Mouse (Mus musculus) limb, embryonic 12.5 days (tissue): ENCODE results near the gene Bmp2k. TPM values are rescaled to one million over a fixed set of nuclear protein-coding genes. Genes with fewer than 3 reads are reported as not detected.
"Not testable (repeated sequence)": the region's sequence is repeated elsewhere in the genome, so short reads cannot be mapped to it uniquely, and the experiment has no call there.

Experiments used
- ATAC-seq: fragments of 200-750 bp; cut with Nextera tagmentation; 2 replicates; pipeline ENCODE4 v1.8.0; 2017; ENCODE audit warnings: low read depth, moderate TSS enrichment; ENCODE audit not compliant: insufficient number of reproducible peaks, insufficient read depth, low FRiP score, low TSS enrichment
- H3K27ac ChIP-seq: fragments of 300-500 bp; sonication (generic); 2 replicates; pipeline ENCODE4 v1.5.1; 2016; ENCODE audit warnings: mild to moderate bottlenecking, moderate library complexity
- H3K27me3 ChIP-seq: fragments of 300-500 bp; sonication (generic); 2 replicates; pipeline ENCODE4 v1.6.1; 2016; ENCODE audit warnings: mild to moderate bottlenecking, moderate library complexity
- H3K36me3 ChIP-seq: fragments of 300-500 bp; sonication (generic); 2 replicates; pipeline ENCODE4 v1.6.1; 2016; ENCODE audit warnings: mild to moderate bottlenecking, moderate library complexity
- H3K4me1 ChIP-seq: fragments of 300-500 bp; sonication (generic); replicated peaks from 2 replicates; pipeline ENCODE4 v1.6.1; 2016
- H3K4me2 ChIP-seq: fragments of 300-500 bp; sonication (generic); 2 replicates; pipeline ENCODE4 v1.6.1; 2016; ENCODE audit warnings: mild to moderate bottlenecking, moderate library complexity
- H3K4me3 ChIP-seq: fragments of 300-500 bp; sonication (generic); replicated peaks from 2 replicates; pipeline ENCODE4 v1.5.1; 2016; ENCODE audit warnings: mild to moderate bottlenecking
- H3K9ac ChIP-seq: fragments of 300-500 bp; sonication (generic); replicated peaks from 2 replicates; pipeline ENCODE4 v1.6.1; 2016; ENCODE audit warnings: mild to moderate bottlenecking, moderate library complexity
- H3K9me3 ChIP-seq: fragments of 300-500 bp; sonication (generic); 2 replicates; pipeline ENCODE4 v1.6.1; 2016; ENCODE audit warnings: mild to moderate bottlenecking, moderate library complexity
- WGBS: fragments of 180-500 bp; shearing (Covaris S2); methylation state at CpG from one replicate; pipeline ENCODE4 v1.1.7; 2016; 5-methylcytosine and 5-hydroxymethylcytosine counted together
- polyA plus RNA-seq: library from polyadenylated mRNA; unstranded; fragments of >200 nt; fragmentation: Nextera tagmentation; extraction: Ambion mirVana; gene quantifications from 2 replicates; pipeline ENCODE4 v1.2.1, GENCODE M21; 2016

Gene Bmp2k
- polyA plus RNA-seq, 1 experiment from 2014 or later: 8.5 TPM

GRCm38 (mm10) chr5:97004178-97005030, 6.9 kb downstream of the Bmp2k start:
- H3K27me3 ChIP-seq: no peaks in the 10 kb centered on the region
- H3K4me1 ChIP-seq: peaks cover 7% of the 10 kb centered on the region; the same call in 1 of the 2 replicates
- no peaks in the 10 kb centered on the region for H3K36me3 ChIP-seq
- no peak; the same call in 1 of the 2 replicates for ATAC-seq
- WGBS: 80% methylated on average over 23 of the region's 23 CpGs
- H3K4me2 ChIP-seq: no peak overlapping the region
- no peaks in the 10 kb centered on the region for H3K9me3 ChIP-seq
- H3K27ac ChIP-seq: no peak overlapping the region
- no peak overlapping the region for H3K4me3 ChIP-seq
- no peak overlapping the region for H3K9ac ChIP-seq

- H3K27me3 ChIP-seq: no peaks in the 10 kb centered on the region
- no peak overlapping the region for H3K9ac ChIP-seq
- WGBS: 89% methylated on average over 2 of the region's 2 CpGs
- H3K4me2 ChIP-seq: no peak overlapping the region
- no peaks in the 10 kb centered on the region for H3K36me3 ChIP-seq
- no peak overlapping the region for H3K27ac ChIP-seq
- peaks cover 7% of the 10 kb centered on the region; the same call in 1 of the 2 replicates for H3K4me1 ChIP-seq
- H3K4me3 ChIP-seq: no peak overlapping the region
- no peaks in the 10 kb centered on the region for H3K9me3 ChIP-seq
- no peak for ATAC-seq
Measured at GRCm38 (mm10) chr5:97005891-97006290, 8.4 kb downstream of the Bmp2k start.

- WGBS: 93% methylated on average over 3 of the region's 3 CpGs
- Histone ChIP-seq H3K4me1 (peaks cover 7% of the 10 kb centered on the region; the same call in 1 of the 2 replicates), H3K36me3 (no peaks in the 10 kb centered on the region), H3K4me3 (no peak overlapping the region), H3K9ac (no peak overlapping the region), H3K27ac (no peak overlapping the region), H3K27me3 (no peaks in the 10 kb centered on the region), H3K4me2 (no peak overlapping the region), H3K9me3 (no peaks in the 10 kb centered on the region)
- no peak for ATAC-seq
Measured at GRCm38 (mm10) chr5:97006929-97007328, 9.4 kb downstream of the Bmp2k start.

- H3K27ac ChIP-seq: no peak overlapping the region
- H3K4me1 ChIP-seq: peaks cover 7% of the 10 kb centered on the region; the same call in 1 of the 2 replicates
- no peak overlapping the region for H3K4me2 ChIP-seq
- H3K36me3 ChIP-seq: no peaks in the 10 kb centered on the region
- WGBS: 87% methylated on average over 3 of the region's 3 CpGs
- ATAC-seq: no peak
- H3K9me3 ChIP-seq: no peaks in the 10 kb centered on the region
- H3K4me3 ChIP-seq: no peak overlapping the region
- no peaks in the 10 kb centered on the region for H3K27me3 ChIP-seq
- no peak overlapping the region for H3K9ac ChIP-seq
Measured at GRCm38 (mm10) chr5:97007496-97007895, 10.0 kb downstream of the Bmp2k start.

GRCm38 (mm10) chr5:97009140-97009539, 11.7 kb downstream of the Bmp2k start:
- H3K36me3 ChIP-seq, ATAC-seq, H3K27me3 ChIP-seq, H3K9ac ChIP-seq, H3K9me3 ChIP-seq, H3K27ac ChIP-seq, H3K4me3 ChIP-seq, H3K4me2 ChIP-seq, H3K4me1 ChIP-seq: not testable (repeated sequence)
- WGBS: 95% methylated on average over 10 of the region's 10 CpGs

- H3K4me1 ChIP-seq: no peaks in the 10 kb centered on the region
- H3K27me3 ChIP-seq: no peaks in the 10 kb centered on the region
- no peak overlapping the region for H3K4me3 ChIP-seq
- WGBS: 89% methylated on average over 11 of the region's 11 CpGs
- no peak for ATAC-seq
- no peaks in the 10 kb centered on the region for H3K9me3 ChIP-seq
- no peak overlapping the region for H3K27ac ChIP-seq
- H3K36me3 ChIP-seq: no peaks in the 10 kb centered on the region
- H3K9ac ChIP-seq: no peak overlapping the region
- H3K4me2 ChIP-seq: no peak overlapping the region
Measured at GRCm38 (mm10) chr5:97009601-97010335, 12.3 kb downstream of the Bmp2k start.

GRCm38 (mm10) chr5:97015781-97016508, 18.5 kb downstream of the Bmp2k start:
- H3K9ac ChIP-seq: no peak overlapping the region
- WGBS: 85% methylated on average over 11 of the region's 11 CpGs
- no peak overlapping the region for H3K27ac ChIP-seq
- no peaks in the 10 kb centered on the region for H3K36me3 ChIP-seq
- H3K27me3 ChIP-seq: no peaks in the 10 kb centered on the region
- no peaks in the 10 kb centered on the region for H3K9me3 ChIP-seq
- H3K4me2 ChIP-seq: no peak overlapping the region
- no peak overlapping the region for H3K4me3 ChIP-seq
- ATAC-seq: no peak
- no peaks in the 10 kb centered on the region for H3K4me1 ChIP-seq

- H3K4me3 ChIP-seq: no peak overlapping the region
- H3K36me3 ChIP-seq: no peaks in the 10 kb centered on the region
- H3K4me2 ChIP-seq: no peak overlapping the region
- ATAC-seq: no peak
- H3K27me3 ChIP-seq: no peaks in the 10 kb centered on the region
- H3K9ac ChIP-seq: no peak overlapping the region
- 93% methylated on average over 9 of the region's 9 CpGs for WGBS
- peaks cover under 1% of the 10 kb centered on the region; the same call in 1 of the 2 replicates for H3K4me1 ChIP-seq
- H3K9me3 ChIP-seq: no peaks in the 10 kb centered on the region
- H3K27ac ChIP-seq: no peak overlapping the region
Measured at GRCm38 (mm10) chr5:97016842-97017577, 19.5 kb downstream of the Bmp2k start.

GRCm38 (mm10) chr5:97022305-97023278, 25.1 kb downstream of the Bmp2k start:
- no peaks in the 10 kb centered on the region for H3K27me3 ChIP-seq
- 64% methylated on average over 15 of the region's 15 CpGs for WGBS
- H3K9ac ChIP-seq: no peak overlapping the region
- peaks cover 16% of the 10 kb centered on the region for H3K4me1 ChIP-seq
- H3K4me2 ChIP-seq: no peak overlapping the region
- no peak overlapping the region for H3K4me3 ChIP-seq
- no peaks in the 10 kb centered on the region for H3K36me3 ChIP-seq
- H3K9me3 ChIP-seq: no peaks in the 10 kb centered on the region
- ATAC-seq: no peak
- H3K27ac ChIP-seq: no peak overlapping the region

- no peak for ATAC-seq
- WGBS: 90% methylated on average over 5 of the region's 5 CpGs
- peaks cover 16% of the 10 kb centered on the region for H3K4me1 ChIP-seq
- no peaks in the 10 kb centered on the region for H3K9me3 ChIP-seq
- no peaks in the 10 kb centered on the region for H3K36me3 ChIP-seq
- H3K4me3 ChIP-seq: no peak overlapping the region
- H3K4me2 ChIP-seq: no peak overlapping the region
- H3K27ac ChIP-seq: no peak overlapping the region
- H3K27me3 ChIP-seq: no peaks in the 10 kb centered on the region
- no peak overlapping the region for H3K9ac ChIP-seq
Measured at GRCm38 (mm10) chr5:97024834-97025233, 27.3 kb downstream of the Bmp2k start.
